In genomic region chr4:152264867-152265568, GRCm38 (mm10) we compare ENCODE assay signal across 1 mouse cellular context.
TF ChIP-seq lines count a peak whose summit lies in the region.

No protein-coding gene starts in this region.

TF ChIP-seq in MEL, 35 proteins besides CTCF, POLR2A, EP300 and RAD21:
- TF ChIP-seq TBP (IDR thresholded peaks at IDR 0.05; ENCODE audit: low read depth, low read length): no peak
- no peak for TF ChIP-seq MAZ (IDR thresholded peaks at IDR 0.05; ENCODE audit: low read depth, low read length)
- TF ChIP-seq TAL1 (IDR thresholded peaks at IDR 0.05; ENCODE audit: low read length): no peak
- TF ChIP-seq POLR2AphosphoS2 (IDR thresholded peaks at IDR 0.05; ENCODE audit: low read length): no peak
- peak; percentile 49 for TF ChIP-seq SMC3 (IDR thresholded peaks at IDR 0.05; ENCODE audit: low read depth, low read length)
- TF ChIP-seq MXI1 (IDR thresholded peaks at IDR 0.05; ENCODE audit: low read depth, low read length): no peak
- TF ChIP-seq CHD2 (IDR thresholded peaks at IDR 0.05; ENCODE audit: low read length): no peak
- TF ChIP-seq RCOR1 (IDR thresholded peaks at IDR 0.05; ENCODE audit: low read depth, low read length): no peak
- TF ChIP-seq MYC (IDR thresholded peaks at IDR 0.05; ENCODE audit: low read depth, low read length): 0 out of 2 replicates have a peak, but pooled peaks have one; percentile 27
